Mouse (Mus musculus): ENCODE measurements around the gene Oas3.

GRCm38 (mm10) chr5:120815949-120816348 is 38.5 kb upstream of the Oas3 start:
- TF ChIP-seq CTCF (IDR thresholded peaks at IDR 0.05; ENCODE audit: control insufficient read depth, insufficient read depth, insufficient read length) (no peak), MAX (IDR thresholded peaks at IDR 0.05) (no peak), MYOG (IDR thresholded peaks at IDR 0.05; ENCODE audit: control insufficient read depth, extremely low read depth, insufficient read length) (no peak), USF1 (IDR thresholded peaks at IDR 0.05; ENCODE audit: low read depth) (no peak), CEBPB (IDR thresholded peaks at IDR 0.05; ENCODE audit: low read depth) (no peak)

Measured in C2C12 (cell line).